Mouse (Mus musculus) hindbrain, embryonic 16.5 days (tissue): Measurements from ENCODE around the gene Ceacam10. TPM values are rescaled to one million over a fixed set of nuclear protein-coding genes. Genes with fewer than 3 reads are reported as not detected.
"Not testable (repeated sequence)": the region's sequence is repeated elsewhere in the genome, so short reads cannot be mapped to it uniquely, and the experiment has no call there.

Experiments used
- ATAC-seq: fragments of 200-750 bp; cut with Nextera tagmentation; 2 replicates; pipeline ENCODE4 v1.8.0; 2017; ENCODE audit warnings: moderate TSS enrichment, moderate library complexity
- H3K27ac ChIP-seq: fragments of 300-500 bp; sonication (generic); 2 replicates; pipeline ENCODE4 v1.5.1; 2014; ENCODE audit warnings: low read depth, mild to moderate bottlenecking, control low read depth, low read length, moderate library complexity
- H3K27me3 ChIP-seq: fragments of 300-500 bp; sonication (generic); replicated peaks from 2 replicates; pipeline ENCODE4 v1.6.1; 2014; ENCODE audit warnings: low read length; ENCODE audit not compliant: control insufficient read depth, insufficient read depth
- H3K36me3 ChIP-seq: fragments of 300-500 bp; sonication (generic); 2 replicates; pipeline ENCODE4 v1.6.1; 2014; ENCODE audit warnings: mild to moderate bottlenecking, low read length, moderate library complexity, mixed read lengths; ENCODE audit not compliant: control insufficient read depth, insufficient read depth
- H3K4me1 ChIP-seq: fragments of 300-500 bp; sonication (generic); 2 replicates; pipeline ENCODE4 v1.6.1; 2014; ENCODE audit warnings: low read depth, low read length; ENCODE audit not compliant: control insufficient read depth, insufficient read depth
- H3K4me2 ChIP-seq: fragments of 300-500 bp; sonication (generic); 2 replicates; pipeline ENCODE4 v1.6.1; 2014; ENCODE audit warnings: mild to moderate bottlenecking, low read length, control low read depth, moderate library complexity
- H3K4me3 ChIP-seq: fragments of 300-500 bp; sonication (generic); 2 replicates; pipeline ENCODE4 v1.5.1; 2014; ENCODE audit warnings: mild to moderate bottlenecking, low read length, control low read depth, moderate library complexity
- H3K9ac ChIP-seq: fragments of 300-500 bp; sonication (generic); 2 replicates; pipeline ENCODE4 v1.6.1; 2014; ENCODE audit warnings: low read depth, mild to moderate bottlenecking, control low read depth, low read length, moderate library complexity
- H3K9me3 ChIP-seq: fragments of 300-500 bp; sonication (generic); 2 replicates; pipeline ENCODE4 v1.6.1; 2014; ENCODE audit warnings: mild to moderate bottlenecking, low read length, moderate library complexity; ENCODE audit not compliant: control insufficient read depth
- WGBS: fragments of 180-500 bp; shearing (Covaris S2); extraction: QIAGEN DNeasy Blood & Tissue Kit; methylation state at CpG from one replicate; pipeline ENCODE4 v1.1.7; 2014; 5-methylcytosine and 5-hydroxymethylcytosine counted together
- polyA plus RNA-seq: library from polyadenylated mRNA; unstranded; fragments of >200 nt; fragmentation: Nextera tagmentation; extraction: Ambion mirVana; gene quantifications from 2 replicates; pipeline ENCODE4 v1.2.1, GENCODE M21; 2015

Gene Ceacam10
- 0.40 and 0.69 TPM in 2 replicates for polyA plus RNA-seq

DNA sequence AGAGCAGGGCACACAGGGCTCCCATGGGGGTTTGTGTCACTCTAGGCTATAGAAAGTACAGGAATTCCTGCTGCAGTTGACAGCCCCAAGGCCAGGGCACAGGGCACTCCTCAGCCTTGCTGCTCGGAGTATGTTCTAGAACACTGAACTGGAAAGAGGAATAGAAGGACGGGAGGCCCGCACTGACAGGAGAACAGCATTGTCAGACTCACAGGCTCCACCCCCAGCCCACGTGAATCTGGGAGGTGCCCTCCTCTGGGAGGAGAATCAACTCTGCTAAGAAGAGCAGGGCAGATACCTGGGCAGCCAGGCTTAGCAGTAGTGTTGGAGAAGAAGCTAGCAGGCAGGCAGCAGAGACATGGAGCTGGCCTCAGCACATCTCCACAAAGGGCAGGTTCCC is at the start of gene Ceacam10:
Gene Ceacam10 (plus strand): TSS at position 289 of the 400 bp plus-strand sequence.
- not testable (repeated sequence) for H3K27ac ChIP-seq, H3K27me3 ChIP-seq, H3K4me3 ChIP-seq, H3K4me2 ChIP-seq, H3K4me1 ChIP-seq, H3K9ac ChIP-seq, H3K36me3 ChIP-seq, ATAC-seq, H3K9me3 ChIP-seq
- WGBS: 51% methylated on average over 4 of the region's 4 CpGs

DNA sequence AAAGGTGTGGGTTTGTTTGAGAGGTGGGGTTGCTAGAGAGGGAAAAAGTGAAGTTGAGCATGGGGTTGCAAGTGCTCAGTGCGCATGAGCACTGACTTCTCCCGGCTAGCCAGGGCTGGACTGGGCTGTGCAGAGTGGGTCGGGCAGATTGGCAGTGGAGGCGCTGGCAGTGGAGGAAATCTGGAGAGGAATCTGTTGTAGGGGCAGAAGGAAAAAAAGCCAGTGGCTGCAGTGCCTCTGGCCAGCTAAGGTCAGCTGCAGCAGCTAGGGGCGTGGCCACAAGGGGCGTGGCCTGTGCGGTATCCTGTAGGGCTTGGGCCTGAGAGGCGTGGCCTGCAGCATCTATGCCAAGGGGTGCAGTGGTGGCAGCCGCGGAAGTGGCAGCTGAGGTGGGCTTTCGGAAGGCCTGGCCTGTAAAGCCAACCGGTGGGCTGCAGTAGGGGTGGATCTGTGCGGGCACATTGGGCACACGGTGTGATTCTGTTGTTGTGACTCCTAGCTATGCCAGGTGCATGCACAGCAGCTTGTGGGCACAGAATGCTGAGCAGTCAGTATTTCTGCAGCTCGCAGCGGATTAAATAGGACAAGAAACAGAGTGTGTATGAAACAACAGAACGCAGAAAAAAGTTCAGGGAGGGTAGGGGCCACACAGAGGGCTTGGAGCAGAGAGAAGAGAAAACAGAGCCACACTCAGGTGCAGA is 40.9 kb upstream of the Ceacam10 start:
- H3K4me1 ChIP-seq: peaks cover 6% of the 10 kb centered on the region
- H3K36me3 ChIP-seq: no peaks in the 10 kb centered on the region
- 0 out of 2 replicates have a peak overlapping the region, but pooled peaks have one; percentile 23 for H3K27ac ChIP-seq
- no peaks in the 10 kb centered on the region for H3K9me3 ChIP-seq
- WGBS: 13% methylated on average over 17 of the region's 17 CpGs
- H3K4me2 ChIP-seq: peak overlapping the region; percentile 51
- ATAC-seq: peak; percentile 92
- peak overlapping the region; percentile 30 for H3K4me3 ChIP-seq
- no peaks in the 10 kb centered on the region for H3K27me3 ChIP-seq
- peak overlapping the region; percentile 33 for H3K9ac ChIP-seq

DNA sequence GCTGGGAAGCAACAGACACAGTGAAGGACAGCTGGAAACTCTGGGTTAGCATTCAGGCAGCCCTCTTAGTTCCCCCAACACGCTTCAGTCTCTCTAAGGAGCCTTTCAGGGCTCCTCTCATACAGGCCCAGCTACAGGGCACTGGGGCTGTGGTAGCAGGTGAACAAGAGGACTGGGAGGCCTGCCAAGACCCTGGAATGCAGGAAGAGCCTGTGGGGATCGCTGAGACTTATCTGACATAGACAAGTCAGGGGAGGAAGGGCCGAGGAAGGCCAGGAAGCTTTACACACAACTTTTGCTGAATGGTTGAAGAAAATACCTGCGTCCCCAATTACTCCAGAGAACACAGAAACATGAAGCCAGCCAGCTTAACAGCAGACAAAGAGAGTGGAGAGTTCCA is 26.3 kb upstream of the Ceacam10 start:
- no peaks in the 10 kb centered on the region for H3K9me3 ChIP-seq
- WGBS: 34% methylated on average over 4 of the region's 4 CpGs
- no peak overlapping the region for H3K4me3 ChIP-seq
- no peaks in the 10 kb centered on the region for H3K36me3 ChIP-seq
- ATAC-seq: no peak
- no peak overlapping the region for H3K27ac ChIP-seq
- no peaks in the 10 kb centered on the region; the same call in 1 of the 2 replicates for H3K4me1 ChIP-seq
- H3K9ac ChIP-seq: no peak overlapping the region
- no peaks in the 10 kb centered on the region for H3K27me3 ChIP-seq
- no peak overlapping the region for H3K4me2 ChIP-seq

DNA sequence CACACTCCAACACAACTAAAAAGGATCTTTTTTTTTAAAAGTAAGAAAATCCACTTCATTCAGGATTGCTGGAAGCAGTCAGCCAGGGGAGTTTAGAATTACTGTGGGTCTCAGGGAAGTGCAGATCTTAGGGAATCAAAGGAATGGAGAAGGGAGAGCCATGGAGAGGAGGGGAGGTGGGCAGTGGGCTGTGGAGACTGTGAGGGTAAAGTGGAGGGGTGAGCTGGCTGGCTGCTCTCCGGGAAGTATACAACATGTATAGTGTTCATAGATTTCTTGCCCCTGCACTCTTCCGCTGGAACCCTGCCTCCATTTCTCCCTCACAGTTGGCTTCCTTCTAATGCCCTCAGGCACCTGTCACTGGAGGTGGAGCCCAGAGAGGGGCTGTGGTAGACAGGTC is 25.4 kb upstream of the Ceacam10 start:
- 61% methylated on average over 2 of the region's 2 CpGs for WGBS
- no peaks in the 10 kb centered on the region for H3K27me3 ChIP-seq

DNA sequence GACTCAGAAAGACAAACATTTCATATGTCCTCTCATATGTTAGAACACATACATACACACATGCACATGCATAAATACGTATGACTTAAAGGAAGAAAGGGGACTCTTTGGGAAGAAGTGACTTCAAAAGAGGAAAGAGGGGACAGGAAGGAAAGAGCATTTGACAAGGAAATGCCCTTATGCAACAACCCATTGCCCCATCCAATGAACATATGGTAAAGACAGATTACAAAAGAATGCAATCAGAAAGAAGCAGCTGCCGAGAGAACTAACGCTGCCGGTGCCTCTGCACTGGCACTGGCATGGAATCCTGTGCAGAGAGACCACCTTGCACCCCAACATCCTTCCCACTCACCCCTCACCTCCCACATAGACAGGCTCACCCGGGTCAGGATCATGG is 23.5 kb upstream of the Ceacam10 start:
- Histone ChIP-seq H3K4me3 (no peak overlapping the region), H3K27me3 (no peaks in the 10 kb centered on the region; the same call in 1 of the 2 replicates), H3K36me3 (no peaks in the 10 kb centered on the region), H3K4me2 (no peak overlapping the region), H3K27ac (no peak overlapping the region), H3K9ac (no peak overlapping the region), H3K9me3 (no peaks in the 10 kb centered on the region), H3K4me1 (no peaks in the 10 kb centered on the region; the same call in 1 of the 2 replicates)
- ATAC-seq: no peak
- WGBS: 83% methylated on average over 5 of the region's 5 CpGs

More for the DNA sequence above, 25.4 kb upstream of the Ceacam10 start:
- Histone ChIP-seq H3K36me3 (no peaks in the 10 kb centered on the region), H3K4me1 (no peaks in the 10 kb centered on the region; the same call in 1 of the 2 replicates), H3K9me3 (no peaks in the 10 kb centered on the region), H3K4me2 (no peak overlapping the region), H3K27ac (no peak overlapping the region), H3K9ac (no peak overlapping the region), H3K4me3 (no peak overlapping the region)
- ATAC-seq: no peak

DNA sequence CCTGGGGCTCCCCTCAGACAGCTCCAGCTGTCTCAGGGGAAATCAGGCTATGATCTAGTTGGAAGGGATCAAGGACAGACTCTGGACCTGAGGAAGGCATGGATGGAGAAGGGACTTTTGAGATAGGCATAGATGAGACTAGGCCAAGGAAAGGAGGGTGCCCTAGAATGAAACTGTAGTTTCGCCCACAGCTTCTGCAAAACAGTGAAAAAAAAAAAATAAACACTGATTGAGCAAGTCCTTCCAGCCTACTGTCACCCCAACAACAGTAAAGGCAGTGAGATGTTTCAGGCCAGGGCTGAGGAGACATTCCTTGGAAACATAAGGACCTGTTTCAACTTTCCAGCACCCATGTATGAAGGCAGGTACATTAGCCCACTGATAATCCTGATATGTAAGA is 18.5 kb upstream of the Ceacam10 start:
- H3K4me1 ChIP-seq: no peaks in the 10 kb centered on the region
- no peak overlapping the region for H3K27ac ChIP-seq
- H3K9ac ChIP-seq: no peak overlapping the region
- WGBS: 89% methylated on average over 1 of the region's 1 CpGs
- ATAC-seq: no peak
- H3K4me2 ChIP-seq: no peak overlapping the region
- no peaks in the 10 kb centered on the region for H3K36me3 ChIP-seq
- no peak overlapping the region for H3K4me3 ChIP-seq
- H3K9me3 ChIP-seq: no peaks in the 10 kb centered on the region
- H3K27me3 ChIP-seq: no peaks in the 10 kb centered on the region; the same call in 1 of the 2 replicates

DNA sequence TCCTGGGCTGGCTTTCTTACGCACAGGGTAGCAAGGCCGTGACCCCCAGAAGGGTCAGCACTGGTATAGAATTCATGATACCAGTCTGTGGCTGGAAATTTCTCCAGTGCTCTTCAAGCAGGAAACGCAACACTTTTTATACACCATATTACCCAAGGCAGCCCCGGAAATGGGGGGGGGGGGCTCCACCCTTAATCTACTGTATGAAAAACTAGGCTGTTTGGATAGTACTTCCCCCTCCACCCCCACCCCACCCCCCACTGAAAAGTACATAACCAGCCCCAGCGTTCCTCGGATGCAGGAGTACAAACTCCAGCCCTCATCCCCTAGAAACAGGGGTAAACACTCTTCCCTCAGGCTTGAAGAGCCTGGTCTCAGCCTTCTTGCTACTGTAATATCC is 16.8 kb upstream of the Ceacam10 start, which contains the start of gene Cd177:
Gene Cd177 (minus strand): TSS at position 101 of the 400 bp plus-strand sequence.
- H3K9ac ChIP-seq: no peak within 1 kb of the TSS
- H3K9me3 ChIP-seq: no peaks in the 10 kb centered on the region
- no peak within 1 kb of the TSS for H3K4me3 ChIP-seq
- no peak within 1 kb of the TSS for H3K27ac ChIP-seq
- no peaks in the 10 kb centered on the region; the same call in 1 of the 2 replicates for H3K27me3 ChIP-seq
- H3K4me2 ChIP-seq: no peak within 1 kb of the TSS
- WGBS: 82% methylated on average over 6 of the region's 6 CpGs
- ATAC-seq: no peak
- H3K36me3 ChIP-seq: no peaks in the 10 kb centered on the region
- no peaks in the 10 kb centered on the region for H3K4me1 ChIP-seq

DNA sequence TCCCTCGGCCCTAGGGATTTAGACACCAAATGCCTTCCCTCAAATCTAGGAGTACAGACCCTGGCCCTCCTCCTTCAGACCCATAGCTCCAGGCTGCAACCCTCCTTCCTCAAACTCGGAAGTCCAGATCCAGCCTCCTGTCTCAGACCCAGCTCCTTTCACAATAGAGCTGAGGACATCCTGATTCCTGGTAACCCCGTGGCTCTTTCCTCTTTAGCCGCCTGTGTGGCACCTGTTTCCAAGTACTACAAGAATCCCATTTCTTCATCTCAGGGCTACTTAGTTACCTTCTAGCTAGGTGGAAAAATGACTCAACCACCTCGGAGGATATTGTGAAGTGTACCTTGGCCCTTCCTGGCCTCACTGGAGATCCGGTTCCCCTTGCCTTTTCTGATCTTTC is 15.8 kb upstream of the Ceacam10 start:
- Histone ChIP-seq H3K9ac (no peak overlapping the region), H3K4me2 (no peak overlapping the region), H3K4me1 (no peaks in the 10 kb centered on the region), H3K36me3 (no peaks in the 10 kb centered on the region), H3K27me3 (no peaks in the 10 kb centered on the region; the same call in 1 of the 2 replicates), H3K4me3 (no peak overlapping the region), H3K27ac (no peak overlapping the region), H3K9me3 (no peaks in the 10 kb centered on the region)
- ATAC-seq: no peak
- WGBS: 72% methylated on average over 6 of the region's 6 CpGs

DNA sequence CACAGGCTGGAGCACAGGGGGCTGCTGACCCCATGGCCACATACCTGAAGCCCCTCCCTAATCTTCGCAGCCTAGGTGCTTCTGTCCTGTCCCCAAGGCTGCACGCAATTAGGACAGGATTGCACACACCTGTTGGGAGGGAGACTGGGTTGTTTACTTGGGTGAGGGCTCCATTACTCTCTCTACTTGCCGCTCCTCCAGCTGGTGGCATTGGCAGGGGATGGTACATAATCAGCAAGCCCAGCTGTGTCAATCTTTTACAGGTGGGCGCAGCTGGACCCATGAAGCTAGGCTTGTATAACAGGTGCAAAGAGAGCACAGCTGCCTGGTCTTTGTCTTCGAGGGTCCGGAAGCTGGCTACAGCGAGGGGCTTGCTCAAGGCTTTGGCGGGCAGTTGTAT is 14.4 kb upstream of the Ceacam10 start:
- H3K27ac ChIP-seq: no peak overlapping the region
- no peaks in the 10 kb centered on the region for H3K9me3 ChIP-seq
- no peak overlapping the region for H3K4me3 ChIP-seq
- H3K4me1 ChIP-seq: no peaks in the 10 kb centered on the region
- H3K4me2 ChIP-seq: no peak overlapping the region
- no peak overlapping the region for H3K9ac ChIP-seq
- H3K36me3 ChIP-seq: no peaks in the 10 kb centered on the region
- H3K27me3 ChIP-seq: no peaks in the 10 kb centered on the region; the same call in 1 of the 2 replicates
- WGBS: 91% methylated on average over 8 of the region's 8 CpGs
- no peak for ATAC-seq
